Mouse (Mus musculus) neural tube, embryonic 12.5 days (tissue): ENCODE results near the gene Rdh8. TPM values are rescaled to one million over a fixed set of nuclear protein-coding genes. Genes with fewer than 3 reads are reported as not detected.
"Not testable (repeated sequence)": the region's sequence is repeated elsewhere in the genome, so short reads cannot be mapped to it uniquely, and the experiment has no call there.

ENCODE experiments used
- ATAC-seq: fragments of 200-750 bp; cut with Nextera tagmentation; 2 replicates; pipeline ENCODE4 v1.8.0; 2017; ENCODE audit warnings: low read depth, mild to moderate bottlenecking, moderate TSS enrichment, moderate library complexity; ENCODE audit not compliant: low FRiP score
- H3K27ac ChIP-seq: fragments of 300-500 bp; sonication (generic); 2 replicates; pipeline ENCODE4 v1.5.1; 2016
- H3K27me3 ChIP-seq: fragments of 300-500 bp; sonication (generic); replicated peaks from 2 replicates; pipeline ENCODE4 v1.6.1; 2016; ENCODE audit warnings: mild to moderate bottlenecking
- H3K36me3 ChIP-seq: fragments of 300-500 bp; sonication (generic); 2 replicates; pipeline ENCODE4 v1.6.1; 2016; ENCODE audit warnings: mild to moderate bottlenecking
- H3K4me1 ChIP-seq: fragments of 300-500 bp; sonication (generic); 2 replicates; pipeline ENCODE4 v1.6.1; 2016
- H3K4me2 ChIP-seq: fragments of 300-500 bp; sonication (generic); replicated peaks from 2 replicates; pipeline ENCODE4 v1.6.1; 2016; ENCODE audit warnings: mild to moderate bottlenecking
- H3K4me3 ChIP-seq: fragments of 300-500 bp; sonication (generic); 2 replicates; pipeline ENCODE4 v1.5.1; 2016
- H3K9ac ChIP-seq: fragments of 300-500 bp; sonication (generic); 2 replicates; pipeline ENCODE4 v1.6.1; 2016; ENCODE audit warnings: mild to moderate bottlenecking
- H3K9me3 ChIP-seq: fragments of 300-500 bp; sonication (generic); 2 replicates; pipeline ENCODE4 v1.6.1; 2016; ENCODE audit warnings: mild to moderate bottlenecking
- whole genome bisulfite sequencing: fragments of 180-500 bp; shearing (Covaris S2); methylation state at CpG from one replicate; pipeline ENCODE4 v1.1.7; 2016; 5-methylcytosine and 5-hydroxymethylcytosine counted together
- polyA plus RNA-seq: library from polyadenylated mRNA; unstranded; fragments of >200 nt; fragmentation: Nextera tagmentation; extraction: Ambion mirVana; gene quantifications from 2 replicates; pipeline ENCODE4 v1.2.1, GENCODE M21; 2016

Gene Rdh8
- polyA plus RNA-seq, 1 experiment from 2014 or later, result not detected

- H3K9ac ChIP-seq, result no peak overlapping the region
- peaks cover 12% of the 10 kb centered on the region for H3K4me1 ChIP-seq
- no peak overlapping the region for H3K4me3 ChIP-seq
- no peak overlapping the region for H3K27ac ChIP-seq
- H3K27me3 ChIP-seq, result no peaks in the 10 kb centered on the region; the same call in 1 of the 2 replicates
- peak overlapping the region; percentile 20; the same call in 1 of the 2 replicates for H3K4me2 ChIP-seq
- no peaks in the 10 kb centered on the region for H3K36me3 ChIP-seq
- H3K9me3 ChIP-seq, result no peaks in the 10 kb centered on the region
- WGBS, result 14% methylated on average over 19 of the region's 19 CpGs
- ATAC-seq, result no peak
These were observed 5.6 kb upstream of the Rdh8 start for GRCm38 (mm10) chr9:20812537-20813271.

DNA sequence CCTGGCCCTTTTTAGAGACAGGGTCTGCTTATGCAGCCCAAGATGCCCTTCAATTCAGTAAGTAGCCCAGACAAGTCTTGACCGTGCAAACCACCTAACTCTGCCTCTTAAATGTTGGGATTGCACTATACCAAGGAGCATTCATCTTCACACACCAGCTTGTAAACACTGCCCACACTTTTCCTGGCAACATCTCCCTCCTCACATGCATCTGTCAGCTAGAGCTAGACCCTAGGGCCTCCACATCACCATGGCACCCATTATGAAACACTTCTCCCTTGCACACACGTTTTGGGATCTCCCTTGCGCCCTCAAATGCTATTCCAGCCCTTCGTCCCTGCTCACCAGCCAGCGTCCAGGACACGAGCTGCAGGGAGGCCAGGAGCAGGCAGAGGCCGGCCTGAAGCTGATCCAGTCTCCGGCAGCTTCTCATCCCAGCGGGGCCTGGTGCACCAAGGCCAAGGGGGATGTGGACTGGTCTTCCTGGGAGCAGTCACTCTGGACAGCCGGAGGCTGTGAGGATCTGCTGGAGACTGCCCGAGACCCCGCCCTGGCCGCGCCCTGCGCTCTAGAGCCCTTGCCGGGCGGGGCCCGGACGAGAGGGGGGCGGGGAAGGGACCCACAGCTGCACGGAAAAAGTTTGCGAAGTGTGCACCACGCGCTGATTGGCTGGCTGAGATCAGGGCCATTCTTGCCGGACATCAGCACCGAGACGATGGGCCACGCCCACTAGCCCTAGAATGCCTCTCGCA lies 3.6 kb upstream of the Rdh8 start, which contains the start of gene Col5a3:
Col5a3 (minus strand) TSS at position 547 of the 752 bp plus-strand sequence.
- H3K27ac ChIP-seq, result no peak within 1 kb of the TSS

DNA sequence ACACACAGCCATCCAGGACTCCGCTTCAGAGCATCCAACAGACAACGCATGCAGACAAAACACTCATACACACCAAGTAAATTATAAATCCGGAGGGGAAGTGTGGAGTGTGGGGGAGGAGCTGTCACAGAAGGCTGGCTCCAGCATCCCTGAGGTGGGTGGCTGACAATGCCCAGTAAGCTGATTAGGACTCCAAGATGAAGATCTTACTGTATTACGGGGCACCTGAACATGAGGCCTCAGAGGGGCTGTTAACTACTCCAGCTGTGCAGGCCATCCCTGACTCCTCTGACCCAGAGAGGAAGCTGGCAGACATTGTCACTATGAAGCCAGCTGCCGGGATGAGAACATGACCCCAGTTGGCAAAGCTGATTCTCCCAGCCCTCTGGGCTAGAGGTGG lies 1.7 kb downstream of the Rdh8 start:
- H3K27ac ChIP-seq, result no peak overlapping the region
- H3K36me3 ChIP-seq, result no peaks in the 10 kb centered on the region
- no peak overlapping the region for H3K4me3 ChIP-seq
- ATAC-seq, result no peak
- H3K27me3 ChIP-seq, result no peaks in the 10 kb centered on the region
- no peak overlapping the region for H3K4me2 ChIP-seq
- 80% methylated on average over 5 of the region's 5 CpGs for WGBS
- no peak overlapping the region for H3K9ac ChIP-seq
- H3K9me3 ChIP-seq, result no peaks in the 10 kb centered on the region
- H3K4me1 ChIP-seq, result peaks cover 1% of the 10 kb centered on the region

More for the DNA sequence above, 3.6 kb upstream of the Rdh8 start, which contains the start of gene Col5a3:
- Histone ChIP-seq H3K4me1 (peaks cover 12% of the 10 kb centered on the region), H3K9ac (0 out of 2 replicates have a peak within 1 kb of the TSS, but pooled peaks have one; percentile 38), H3K36me3 (no peaks in the 10 kb centered on the region), H3K9me3 (no peaks in the 10 kb centered on the region), H3K27me3 (no peaks in the 10 kb centered on the region; the same call in 1 of the 2 replicates), H3K4me2 (peak within 1 kb of the TSS; percentile 57), H3K4me3 (0 out of 2 replicates have a peak within 1 kb of the TSS, but pooled peaks have one; percentile 17)
- 0 out of 2 replicates have a peak, but pooled peaks have one; percentile 41 for ATAC-seq
- WGBS, result 4% methylated on average over 29 of the region's 29 CpGs

- 82% methylated on average over 3 of the region's 3 CpGs for WGBS
- no peaks in the 10 kb centered on the region for H3K36me3 ChIP-seq
- 0 out of 2 replicates have a peak, but pooled peaks cover 2% of the 10 kb centered on the region for H3K27me3 ChIP-seq
- no peaks in the 10 kb centered on the region for H3K9me3 ChIP-seq
- H3K4me3 ChIP-seq, result no peak overlapping the region
- H3K4me2 ChIP-seq, result no peak overlapping the region
- H3K9ac ChIP-seq, result no peak overlapping the region
- no peak for ATAC-seq
- H3K27ac ChIP-seq, result no peak overlapping the region
- H3K4me1 ChIP-seq, result no peaks in the 10 kb centered on the region
These were observed 4.5 kb downstream of the Rdh8 start for GRCm38 (mm10) chr9:20822821-20823220.

GRCm38 (mm10) chr9:20825781-20826180 lies 7.5 kb downstream of the Rdh8 start:
- ATAC-seq, result no peak
- Histone ChIP-seq H3K9ac (no peak overlapping the region), H3K27ac (no peak overlapping the region), H3K9me3 (no peaks in the 10 kb centered on the region), H3K4me1 (peaks cover 4% of the 10 kb centered on the region; the same call in 1 of the 2 replicates), H3K36me3 (no peaks in the 10 kb centered on the region), H3K4me3 (no peak overlapping the region), H3K4me2 (no peak overlapping the region), H3K27me3 (peaks cover 2% of the 10 kb centered on the region; the same call in 1 of the 2 replicates)
- whole genome bisulfite sequencing, result 66% methylated on average over 5 of the region's 5 CpGs

DNA sequence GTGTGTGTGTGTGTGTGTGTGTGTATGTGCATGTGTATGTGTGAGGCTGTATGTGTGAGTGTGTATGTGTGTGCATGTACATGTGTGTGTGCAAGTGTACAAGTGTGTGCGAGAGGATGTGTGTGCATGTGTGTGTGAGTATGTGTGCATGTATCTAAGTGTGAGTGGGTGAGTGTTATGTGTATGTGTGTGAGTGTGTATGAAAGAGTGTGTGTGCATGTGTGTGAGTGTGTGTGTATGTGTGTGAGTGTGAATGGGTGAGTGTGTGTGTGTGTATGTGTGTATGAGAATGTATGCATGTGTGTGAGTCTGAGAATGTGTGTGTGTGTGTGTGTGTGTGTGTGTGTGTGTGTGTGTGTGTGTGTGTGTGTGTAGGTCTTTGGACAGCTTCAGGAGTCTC lies 9.8 kb downstream of the Rdh8 start:
- H3K9me3 ChIP-seq, result no peaks in the 10 kb centered on the region

GRCm38 (mm10) chr9:20830901-20831643 lies 12.8 kb downstream of the Rdh8 start:
- peak; percentile 90 for ATAC-seq
- no peaks in the 10 kb centered on the region for H3K9me3 ChIP-seq
- no peaks in the 10 kb centered on the region; the same call in 1 of the 2 replicates for H3K27me3 ChIP-seq
- H3K4me2 ChIP-seq, result peak overlapping the region; percentile 45
- H3K4me1 ChIP-seq, result peaks cover 6% of the 10 kb centered on the region; the same call in 1 of the 2 replicates
- no peak overlapping the region for H3K4me3 ChIP-seq
- peak overlapping the region; percentile 49; the same call in 1 of the 2 replicates for H3K9ac ChIP-seq
- no peaks in the 10 kb centered on the region for H3K36me3 ChIP-seq
- H3K27ac ChIP-seq, result no peak overlapping the region
- WGBS, result 17% methylated on average over 19 of the region's 19 CpGs

More for the DNA sequence above, 9.8 kb downstream of the Rdh8 start:
- no peak overlapping the region for H3K4me3 ChIP-seq
- no peaks in the 10 kb centered on the region for H3K36me3 ChIP-seq
- no peak overlapping the region for H3K27ac ChIP-seq
- ATAC-seq, result no peak
- peaks cover 6% of the 10 kb centered on the region; the same call in 1 of the 2 replicates for H3K4me1 ChIP-seq
- peaks cover 2% of the 10 kb centered on the region; the same call in 1 of the 2 replicates for H3K27me3 ChIP-seq
- WGBS, result 93% methylated on average over 1 of the region's 1 CpGs
- H3K9ac ChIP-seq, result no peak overlapping the region
- H3K4me2 ChIP-seq, result no peak overlapping the region

DNA sequence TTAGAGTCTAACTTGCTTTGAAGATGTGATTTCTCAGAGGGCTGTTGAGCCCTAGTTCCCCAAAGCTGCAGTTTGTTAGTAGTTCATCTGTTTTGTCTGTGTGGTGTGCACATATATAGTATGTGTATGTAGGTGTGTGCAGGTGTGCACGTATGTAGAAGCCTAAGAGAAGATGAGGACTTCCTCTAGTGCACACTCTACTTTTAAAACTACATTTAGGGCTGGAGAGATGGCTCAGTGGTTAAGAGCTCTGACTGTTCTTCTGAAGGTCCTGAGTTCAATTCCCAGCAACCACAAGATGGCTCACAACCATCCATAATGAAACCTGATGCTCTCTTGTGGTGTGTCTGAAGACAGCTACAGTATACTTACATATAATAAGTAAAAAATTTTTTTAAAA lies 16.6 kb downstream of the Rdh8 start:
- ATAC-seq, result no peak
- 65% methylated on average over 1 of the region's 1 CpGs for WGBS

GRCm38 (mm10) chr9:20835431-20835954 lies 17.2 kb downstream of the Rdh8 start:
- H3K27me3 ChIP-seq, H3K9ac ChIP-seq, H3K4me1 ChIP-seq, H3K9me3 ChIP-seq, H3K36me3 ChIP-seq, ATAC-seq, H3K4me2 ChIP-seq, H3K27ac ChIP-seq, H3K4me3 ChIP-seq: not testable (repeated sequence)
- 88% methylated on average over 11 of the region's 11 CpGs for WGBS

More for the DNA sequence above, 16.6 kb downstream of the Rdh8 start:
- no peak overlapping the region for H3K27ac ChIP-seq
- no peak overlapping the region for H3K4me3 ChIP-seq
- no peaks in the 10 kb centered on the region for H3K9me3 ChIP-seq
- H3K4me2 ChIP-seq, result no peak overlapping the region
- H3K27me3 ChIP-seq, result no peaks in the 10 kb centered on the region; the same call in 1 of the 2 replicates
- peaks cover 6% of the 10 kb centered on the region; the same call in 1 of the 2 replicates for H3K4me1 ChIP-seq
- H3K36me3 ChIP-seq, result no peaks in the 10 kb centered on the region
- no peak overlapping the region for H3K9ac ChIP-seq

- ATAC-seq, result no peak
- no peaks in the 10 kb centered on the region; the same call in 1 of the 2 replicates for H3K27me3 ChIP-seq
- H3K27ac ChIP-seq, result no peak overlapping the region
- no peaks in the 10 kb centered on the region for H3K4me1 ChIP-seq
- H3K4me2 ChIP-seq, result no peak overlapping the region
- no peak overlapping the region for H3K9ac ChIP-seq
- H3K36me3 ChIP-seq, result no peaks in the 10 kb centered on the region
- no peaks in the 10 kb centered on the region for H3K9me3 ChIP-seq
- 83% methylated on average over 9 of the region's 9 CpGs for WGBS
- H3K4me3 ChIP-seq, result no peak overlapping the region
These were observed 19.1 kb downstream of the Rdh8 start for GRCm38 (mm10) chr9:20837184-20837947.

DNA sequence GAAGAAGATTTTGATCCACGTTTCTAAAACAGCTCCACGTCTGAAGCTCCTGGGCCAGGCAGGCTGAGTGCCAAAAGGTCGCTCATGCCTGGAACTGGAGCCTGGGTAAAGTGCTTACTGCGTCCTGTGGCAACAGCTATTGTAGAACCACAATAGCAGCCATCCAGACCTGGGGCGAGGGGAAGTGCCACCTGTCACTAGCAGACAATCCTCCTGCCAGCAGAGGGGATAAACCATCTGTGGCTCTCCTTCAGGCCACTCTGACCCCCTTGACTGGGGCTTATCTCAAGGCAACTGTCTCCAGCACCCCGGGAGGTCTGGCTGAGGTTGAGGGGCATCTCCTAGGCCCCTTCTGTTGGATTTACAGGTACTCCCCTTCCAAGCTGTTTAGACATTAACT lies 20.6 kb downstream of the Rdh8 start:
- Histone ChIP-seq H3K27ac (no peak overlapping the region), H3K4me2 (no peak overlapping the region), H3K9ac (no peak overlapping the region), H3K36me3 (no peaks in the 10 kb centered on the region), H3K27me3 (no peaks in the 10 kb centered on the region), H3K4me3 (no peak overlapping the region), H3K4me1 (no peaks in the 10 kb centered on the region), H3K9me3 (no peaks in the 10 kb centered on the region)
- no peak for ATAC-seq
- WGBS, result 62% methylated on average over 6 of the region's 6 CpGs
